Mouse (Mus musculus) gastrocnemius, adult 18-20 months (tissue): ENCODE measurements around the gene Dbh. TPM values are rescaled to one million over a fixed set of nuclear protein-coding genes. Genes with fewer than 3 reads are reported as not detected.
A peak's percentile ranks its signal among the peaks of the same experiment; 100 is the strongest.

ENCODE experiments used
- DNase-seq: peaks from one replicate; pipeline ENCODE4 v3.0.0; 2021; ENCODE audit warnings: low spot score
- total RNA-seq, 2 experiments: library from RNA; stranded (reverse); gene quantifications; 2 replicates each; pipeline ENCODE4 v1.2.3; 2021

Dbh gene
- total RNA-seq, 2 experiments from 2014 or later: not detected

GRCm38 (mm10) chr2:27163851-27164250 is 1.2 kb upstream of the Dbh start:
- DNase-seq: no peak

- no peak for DNase-seq
Measured at GRCm38 (mm10) chr2:27166074-27166473, 1.0 kb downstream of the Dbh start.

- DNase-seq: no peak
Measured at GRCm38 (mm10) chr2:27166999-27167398, 2.0 kb downstream of the Dbh start.

DNA sequence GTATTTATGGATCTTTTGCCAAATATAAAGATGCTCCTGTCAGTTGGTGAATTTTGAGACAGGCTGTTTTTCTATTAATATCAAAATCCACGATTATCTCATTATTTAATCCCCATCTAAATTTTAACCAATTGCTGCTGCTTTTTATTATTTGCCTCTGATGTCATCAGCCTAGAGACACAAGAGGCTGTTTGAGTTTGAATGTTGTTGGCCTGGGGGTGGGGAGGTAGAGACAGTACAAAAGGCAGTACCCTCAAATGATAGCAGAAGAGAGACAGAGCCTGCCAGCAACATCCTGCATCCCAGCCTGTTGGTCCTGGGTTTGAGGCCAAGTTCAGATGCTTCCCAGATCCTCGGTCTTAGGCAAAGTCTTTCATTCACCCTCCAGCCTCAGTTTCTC is 9.2 kb downstream of the Dbh start:
- no peak for DNase-seq

GRCm38 (mm10) chr2:27175696-27176267 is 10.7 kb downstream of the Dbh start:
- DNase-seq: peak; percentile 30

GRCm38 (mm10) chr2:27179101-27179500 is 14.1 kb downstream of the Dbh start:
- no peak for DNase-seq

GRCm38 (mm10) chr2:27181907-27182306 is 16.9 kb downstream of the Dbh start:
- DNase-seq: no peak

GRCm38 (mm10) chr2:27183734-27184133 is 18.7 kb downstream of the Dbh start:
- no peak for DNase-seq

DNA sequence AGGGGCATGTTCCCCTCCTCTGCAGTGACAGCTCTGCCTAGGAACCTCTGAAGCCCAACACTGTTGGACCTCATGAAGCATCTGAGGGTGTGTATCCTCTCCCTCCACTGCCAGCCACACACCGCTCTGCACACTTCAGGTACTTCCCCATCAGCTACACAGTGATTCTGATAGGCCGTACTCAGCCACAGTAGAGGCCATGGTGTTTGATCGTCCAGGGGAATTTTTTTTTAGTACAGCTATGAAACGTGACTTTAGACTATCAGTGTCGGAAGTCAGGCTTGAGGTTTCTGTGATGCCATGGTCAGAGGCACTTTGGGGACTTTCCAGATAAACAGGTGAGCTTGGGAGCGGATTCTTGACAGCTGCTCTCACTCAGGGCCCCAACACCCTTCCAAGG is 22.5 kb downstream of the Dbh start:
- DNase-seq: no peak

- no peak for DNase-seq
Measured at GRCm38 (mm10) chr2:27189994-27190393, 25.0 kb downstream of the Dbh start.

DNA sequence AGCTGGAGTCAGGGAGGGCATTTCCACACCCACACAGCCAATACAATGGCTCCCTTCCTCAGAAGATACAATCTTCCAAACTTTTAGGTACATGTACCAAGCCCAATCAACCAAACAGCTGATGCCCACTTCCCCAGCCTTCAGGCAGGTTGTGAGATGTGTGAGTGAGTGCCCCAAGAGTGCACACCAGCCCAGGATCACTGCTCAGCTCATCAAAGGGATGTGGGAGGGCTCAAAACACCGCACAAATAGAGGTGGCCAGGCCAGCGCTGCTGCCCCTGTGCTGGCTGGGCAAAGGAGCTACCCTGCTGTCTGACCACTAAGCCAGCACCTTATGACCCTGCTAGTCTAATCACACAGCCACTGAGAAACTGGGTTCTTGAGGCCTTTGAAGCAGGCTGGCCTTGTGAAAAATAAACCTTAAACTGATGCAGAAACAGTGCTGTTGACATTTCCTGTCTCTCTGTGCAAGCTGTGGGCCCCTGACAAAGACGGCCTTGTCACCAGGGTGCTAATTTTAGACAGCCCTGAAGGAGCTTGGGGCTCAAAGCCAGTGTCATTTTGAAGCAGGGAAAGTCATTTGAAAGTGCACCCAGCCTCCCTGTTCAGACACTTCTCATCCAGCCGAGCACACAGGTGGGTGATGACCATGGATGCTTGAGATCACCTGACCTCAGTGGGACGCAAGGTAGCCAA is 33.7 kb downstream of the Dbh start:
- no peak for DNase-seq

DNA sequence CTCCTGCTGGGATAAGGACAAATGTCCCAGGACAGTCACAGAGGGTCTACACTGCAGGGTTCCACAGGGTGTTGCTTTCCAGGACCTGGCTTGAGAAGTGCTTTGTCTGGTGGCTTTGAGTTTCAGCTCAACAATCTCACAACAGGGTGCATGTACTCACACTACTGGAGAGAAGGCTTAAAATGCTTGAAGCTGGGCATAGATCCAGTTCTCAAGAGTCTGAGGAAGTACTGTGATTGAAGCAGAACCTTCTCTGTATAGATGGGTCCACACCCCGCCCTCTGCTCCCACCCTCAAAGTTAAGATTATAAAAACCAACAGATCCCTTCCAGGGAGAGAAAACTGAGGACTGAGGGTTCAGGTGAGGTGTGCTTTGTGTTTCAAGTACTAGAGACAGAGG is 35.6 kb downstream of the Dbh start:
- DNase-seq: no peak

- DNase-seq: peak; percentile 36
Measured at GRCm38 (mm10) chr2:27205666-27206065, 40.6 kb downstream of the Dbh start.

GRCm38 (mm10) chr2:27206128-27206797 is 41.2 kb downstream of the Dbh start:
- peak; percentile 86 for DNase-seq

- peak; percentile 82 for DNase-seq
Measured at GRCm38 (mm10) chr2:27207126-27207525, 42.1 kb downstream of the Dbh start.

DNA sequence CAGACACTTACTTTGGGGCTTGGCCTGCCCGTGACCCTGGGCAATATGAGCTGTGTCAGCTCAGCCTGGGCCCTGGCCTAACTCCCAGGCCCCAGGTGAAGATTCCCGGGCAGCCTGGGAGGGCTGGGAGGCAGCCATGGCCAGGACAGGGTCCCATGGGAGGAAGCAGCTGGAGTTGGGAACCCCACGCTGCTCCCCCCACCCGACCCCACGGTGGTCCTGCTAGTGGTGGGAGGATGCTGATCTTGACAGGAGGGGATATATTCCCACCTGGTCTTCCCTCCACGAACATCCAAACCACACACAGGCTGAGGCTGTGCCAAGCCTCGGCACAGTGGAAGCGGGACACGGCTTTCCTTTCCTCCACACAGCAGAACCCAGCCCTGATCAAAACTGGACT is 44.3 kb downstream of the Dbh start:
- no peak for DNase-seq

GRCm38 (mm10) chr2:27209816-27210215 is 44.8 kb downstream of the Dbh start:
- no peak for DNase-seq

DNA sequence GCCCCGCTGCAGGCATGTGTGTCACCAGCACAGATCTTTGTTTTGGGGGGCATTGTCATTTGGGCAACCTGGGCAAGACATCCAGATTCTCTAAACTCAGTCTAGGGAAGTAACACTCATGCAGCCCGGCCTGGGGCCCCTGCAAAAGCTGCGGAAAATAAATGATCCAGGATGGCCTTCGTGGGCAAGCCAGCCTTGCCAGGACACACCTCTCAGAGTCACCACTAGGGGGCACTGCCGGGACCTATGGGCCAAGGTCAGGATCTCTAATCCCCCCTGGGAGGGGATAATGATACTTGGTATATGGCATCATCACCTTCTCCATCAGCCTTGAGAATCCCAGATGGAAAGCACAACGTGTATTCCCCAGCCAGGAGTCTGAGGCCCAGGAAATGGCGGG is 45.2 kb downstream of the Dbh start:
- no peak for DNase-seq

GRCm38 (mm10) chr2:27210676-27211210 is 45.7 kb downstream of the Dbh start:
- DNase-seq: no peak

GRCm38 (mm10) chr2:27211966-27212893 is 47.2 kb downstream of the Dbh start:
- DNase-seq: peak; percentile 60

- no peak for DNase-seq
Measured at GRCm38 (mm10) chr2:27215537-27215936, 50.5 kb downstream of the Dbh start.
